Mouse (Mus musculus): ENCODE measurements around the gene Gas2l3. TPM values are rescaled to one million over a fixed set of nuclear protein-coding genes. Genes with fewer than 3 reads are reported as not detected.

Gas2l3 gene
- 0.78 and 0.88 TPM in 2 replicates for polyA plus RNA-seq (2012; rRNA removed)

DNA sequence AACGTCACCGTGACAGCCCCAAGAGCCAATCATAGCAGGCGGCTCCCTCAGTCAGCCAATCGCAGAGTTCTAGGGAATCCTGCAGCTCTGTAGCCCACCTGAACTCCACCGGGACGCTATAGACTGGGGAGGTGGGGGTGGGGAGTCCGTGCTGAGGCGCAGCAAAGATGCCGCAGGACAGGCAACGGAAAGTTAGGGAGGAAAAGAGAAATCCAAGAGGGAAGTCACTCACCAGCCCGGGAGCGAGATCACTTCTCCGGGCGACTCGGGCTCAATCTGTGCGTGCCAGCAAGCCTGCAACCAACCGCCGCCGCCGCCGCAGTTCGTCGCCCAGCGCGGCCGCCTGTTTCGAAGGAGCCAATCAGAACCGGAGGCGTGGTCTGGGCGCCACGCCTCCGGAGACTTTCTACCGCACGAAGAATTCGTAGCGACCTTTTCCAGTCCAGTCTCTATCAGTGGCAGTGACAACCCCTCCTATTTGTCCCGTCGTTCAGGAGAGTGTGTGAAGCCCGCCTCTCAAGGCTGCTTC, at the start of gene Gas2l3:
Gene Gas2l3, minus strand, starts transcription at position 345 of the 529 bp plus-strand sequence.
- Histone ChIP-seq H3K4me1 (ENCODE audit: control insufficient read depth, insufficient read depth, low read length) (no peaks in the 10 kb centered on the region), H3K4me3 (ENCODE audit: insufficient read depth, low read length) (peak within 1 kb of the TSS; percentile 89), H3K27ac (ENCODE audit: insufficient read depth, low read length) (no peak within 1 kb of the TSS)
- TF ChIP-seq POLR2A (IDR thresholded peaks at IDR 0.05; ENCODE audit: extremely low read depth, insufficient read depth, low read length): 0 out of 2 replicates have a peak, but pooled peaks have one; percentile 28
- TF ChIP-seq CTCF (IDR thresholded peaks at IDR 0.05; ENCODE audit: extremely low read depth, insufficient read depth, low read length): no peak

DNA sequence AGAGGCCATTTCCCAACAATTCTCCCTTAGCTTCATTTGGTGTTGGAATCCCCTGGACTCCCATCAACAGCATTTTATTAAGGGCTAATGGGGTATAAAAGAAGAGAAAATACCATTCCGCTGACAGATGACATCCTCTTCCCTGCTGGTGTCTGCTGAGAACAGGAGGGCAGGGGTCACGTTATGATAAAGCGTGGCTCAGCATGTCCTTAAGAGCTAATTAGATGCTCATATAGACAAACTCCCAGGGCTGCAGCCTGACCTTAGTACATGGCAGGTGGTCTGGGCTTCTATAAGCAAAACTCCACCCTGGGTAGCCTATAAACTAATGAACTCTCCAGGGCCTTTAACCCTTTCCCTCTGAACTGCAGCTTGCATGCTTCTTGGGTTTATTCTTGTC, 47.6 kb upstream of the Gas2l3 start:
- H3K27ac ChIP-seq (ENCODE audit: insufficient read depth, low read length): no peak overlapping the region
- H3K4me1 ChIP-seq (ENCODE audit: control insufficient read depth, insufficient read depth, low read length): no peaks in the 10 kb centered on the region
- H3K4me3 ChIP-seq (ENCODE audit: insufficient read depth, low read length): no peak overlapping the region
- TF ChIP-seq POLR2A (IDR thresholded peaks at IDR 0.05; ENCODE audit: extremely low read depth, insufficient read depth, low read length) (no peak), CTCF (IDR thresholded peaks at IDR 0.05; ENCODE audit: extremely low read depth, insufficient read depth, low read length) (no peak)

DNA sequence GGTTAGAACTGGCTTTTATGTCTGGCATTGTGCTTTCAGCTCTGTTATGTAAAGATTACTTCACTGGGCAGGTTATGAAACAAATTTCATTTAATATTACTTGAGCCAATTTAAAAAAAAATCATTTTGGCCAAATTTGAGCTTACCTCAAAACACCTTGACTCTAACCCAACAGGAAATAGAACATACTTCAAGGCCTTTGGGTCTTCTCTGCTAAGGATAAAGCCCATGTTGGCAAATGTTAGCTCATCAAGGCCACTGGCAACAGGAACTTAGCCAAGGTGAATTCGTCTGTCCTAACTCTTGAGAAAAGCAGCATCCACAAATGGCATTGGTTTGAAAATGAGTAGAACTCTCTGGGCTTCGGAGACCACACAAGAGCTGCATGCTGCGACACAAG, 46.5 kb upstream of the Gas2l3 start:
- Histone ChIP-seq H3K27ac (ENCODE audit: insufficient read depth, low read length) (no peak overlapping the region), H3K4me3 (ENCODE audit: insufficient read depth, low read length) (no peak overlapping the region), H3K4me1 (ENCODE audit: control insufficient read depth, insufficient read depth, low read length) (no peaks in the 10 kb centered on the region)
- TF ChIP-seq POLR2A (IDR thresholded peaks at IDR 0.05; ENCODE audit: extremely low read depth, insufficient read depth, low read length) (no peak), CTCF (IDR thresholded peaks at IDR 0.05; ENCODE audit: extremely low read depth, insufficient read depth, low read length) (no peak)

DNA sequence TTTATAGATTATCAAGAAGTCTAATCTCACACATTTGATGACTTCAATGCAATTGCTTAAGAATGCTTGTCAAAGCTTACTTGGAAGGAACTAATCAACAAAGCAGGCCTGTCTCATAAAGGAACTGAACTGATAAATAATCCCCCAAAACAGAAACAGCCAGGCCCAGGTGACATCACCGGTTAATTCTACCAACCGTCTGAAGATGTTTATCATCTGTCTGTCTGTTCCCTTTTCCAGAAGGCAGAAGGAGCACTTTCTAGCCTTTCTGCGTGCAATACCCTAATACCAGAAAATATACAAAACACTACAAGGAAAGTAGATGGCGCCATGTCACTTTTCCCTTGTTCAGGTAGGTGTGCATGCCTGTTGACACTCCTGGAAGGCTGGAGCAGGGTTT, 45.7 kb upstream of the Gas2l3 start:
- H3K4me1 ChIP-seq (ENCODE audit: control insufficient read depth, insufficient read depth, low read length): no peaks in the 10 kb centered on the region
- TF ChIP-seq CTCF (IDR thresholded peaks at IDR 0.05; ENCODE audit: extremely low read depth, insufficient read depth, low read length) (no peak), POLR2A (IDR thresholded peaks at IDR 0.05; ENCODE audit: extremely low read depth, insufficient read depth, low read length) (no peak)
- no peak overlapping the region for H3K27ac ChIP-seq (ENCODE audit: insufficient read depth, low read length)
- H3K4me3 ChIP-seq (ENCODE audit: insufficient read depth, low read length): no peak overlapping the region

DNA sequence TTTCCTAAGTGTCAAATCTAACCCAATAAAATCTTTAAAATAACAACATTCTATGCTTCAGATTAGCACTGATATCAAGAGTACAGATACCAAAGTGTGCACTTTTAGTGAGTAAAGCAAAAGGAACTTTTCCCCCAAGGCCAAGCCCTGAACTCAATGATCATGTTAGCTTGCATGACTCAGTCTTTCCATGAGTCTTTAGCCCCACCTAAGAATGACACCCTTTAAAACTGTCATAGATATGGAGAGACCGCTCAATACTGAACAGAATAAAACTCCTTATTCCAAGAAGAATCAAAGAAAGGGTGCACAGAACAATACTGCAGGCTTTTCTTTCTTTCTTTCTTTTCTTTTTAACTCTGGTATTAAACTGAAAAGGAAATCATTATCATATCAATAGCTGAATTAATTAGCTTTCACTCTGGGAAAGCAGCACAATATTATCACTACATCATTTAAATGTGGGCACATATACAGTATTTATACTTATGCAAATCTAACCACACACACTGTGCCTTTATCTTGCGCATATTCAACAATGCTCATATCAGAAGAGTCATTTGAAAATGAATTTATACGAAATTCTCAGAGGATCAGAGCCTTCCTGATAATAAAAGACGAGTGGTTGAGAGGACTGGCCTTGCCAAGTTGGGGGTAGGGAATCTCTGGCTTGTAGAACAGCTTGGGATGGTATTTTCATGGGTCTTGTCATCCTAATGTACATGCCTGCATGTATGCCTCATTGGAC, 43.4 kb upstream of the Gas2l3 start:
- TF ChIP-seq CTCF (IDR thresholded peaks at IDR 0.05; ENCODE audit: extremely low read depth, insufficient read depth, low read length) (no peak), POLR2A (IDR thresholded peaks at IDR 0.05; ENCODE audit: extremely low read depth, insufficient read depth, low read length) (no peak)

DNA sequence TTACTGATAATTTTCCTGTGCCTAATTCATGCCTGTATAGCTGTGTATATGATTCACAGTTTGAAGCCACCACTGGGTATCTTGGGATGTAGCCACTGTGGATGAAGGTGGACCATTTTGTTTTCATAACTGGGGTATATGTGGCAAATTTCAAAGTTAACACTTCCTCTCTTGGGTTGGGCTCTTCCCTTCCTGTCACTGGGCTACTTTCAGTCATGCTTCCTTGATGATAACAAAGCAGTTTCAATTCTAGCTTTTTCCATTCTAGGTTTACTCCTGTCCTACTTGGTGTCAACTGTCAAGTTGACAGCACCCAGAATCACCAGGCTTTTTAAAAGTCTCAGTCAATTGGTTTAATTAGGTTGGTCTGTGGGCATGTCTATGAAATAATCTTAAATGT, 41.1 kb upstream of the Gas2l3 start:
- no peak overlapping the region for H3K27ac ChIP-seq (ENCODE audit: insufficient read depth, low read length)
- TF ChIP-seq CTCF (IDR thresholded peaks at IDR 0.05; ENCODE audit: extremely low read depth, insufficient read depth, low read length) (no peak), POLR2A (IDR thresholded peaks at IDR 0.05; ENCODE audit: extremely low read depth, insufficient read depth, low read length) (no peak)
- H3K4me3 ChIP-seq (ENCODE audit: insufficient read depth, low read length): no peak overlapping the region
- no peaks in the 10 kb centered on the region for H3K4me1 ChIP-seq (ENCODE audit: control insufficient read depth, insufficient read depth, low read length)

More for the DNA sequence above, 43.4 kb upstream of the Gas2l3 start:
- Histone ChIP-seq H3K4me1 (ENCODE audit: control insufficient read depth, insufficient read depth, low read length) (no peaks in the 10 kb centered on the region), H3K27ac (ENCODE audit: insufficient read depth, low read length) (no peak overlapping the region), H3K4me3 (ENCODE audit: insufficient read depth, low read length) (no peak overlapping the region)

DNA sequence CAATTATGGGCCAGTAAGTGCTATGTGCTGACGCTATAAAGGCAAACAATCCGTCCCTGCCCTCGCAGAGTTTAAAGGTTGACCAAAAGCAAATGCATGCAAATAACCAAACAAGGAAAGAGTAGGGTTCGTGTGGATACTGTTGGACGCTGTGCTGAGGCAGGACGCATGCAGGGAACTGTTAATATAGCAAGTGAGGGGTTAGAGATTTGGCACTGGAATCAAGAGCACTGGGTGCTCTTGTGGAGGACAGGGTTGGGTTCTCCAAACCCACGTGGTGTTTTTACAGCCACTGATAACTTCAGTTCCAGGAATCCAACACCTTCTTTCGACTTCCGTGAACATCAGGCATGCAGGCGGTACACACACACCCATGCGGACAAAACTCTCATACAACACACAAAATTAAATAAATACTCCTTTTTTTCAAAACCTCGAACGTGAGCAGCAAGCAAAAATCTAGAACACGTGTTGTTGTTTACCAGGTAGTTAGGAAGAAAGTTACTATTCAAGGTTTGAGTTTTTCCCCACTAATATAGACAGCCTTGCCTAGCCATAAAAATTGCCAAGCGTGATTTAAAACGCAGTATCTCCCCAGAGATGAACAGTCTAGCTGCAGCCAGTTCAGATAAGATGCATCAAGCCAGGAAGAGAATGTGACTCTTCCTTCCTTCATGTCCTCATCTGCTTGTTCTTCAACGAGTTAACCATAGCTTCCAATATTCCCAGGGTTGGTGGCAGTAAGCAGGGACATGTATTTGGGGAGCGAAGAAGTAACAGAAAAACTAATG, 40.2 kb upstream of the Gas2l3 start:
- TF ChIP-seq POLR2A (IDR thresholded peaks at IDR 0.05; ENCODE audit: extremely low read depth, insufficient read depth, low read length) (no peak), CTCF (IDR thresholded peaks at IDR 0.05; ENCODE audit: extremely low read depth, insufficient read depth, low read length) (no peak)
- Histone ChIP-seq H3K27ac (ENCODE audit: insufficient read depth, low read length) (no peak overlapping the region), H3K4me3 (ENCODE audit: insufficient read depth, low read length) (no peak overlapping the region), H3K4me1 (ENCODE audit: control insufficient read depth, insufficient read depth, low read length) (no peaks in the 10 kb centered on the region)

DNA sequence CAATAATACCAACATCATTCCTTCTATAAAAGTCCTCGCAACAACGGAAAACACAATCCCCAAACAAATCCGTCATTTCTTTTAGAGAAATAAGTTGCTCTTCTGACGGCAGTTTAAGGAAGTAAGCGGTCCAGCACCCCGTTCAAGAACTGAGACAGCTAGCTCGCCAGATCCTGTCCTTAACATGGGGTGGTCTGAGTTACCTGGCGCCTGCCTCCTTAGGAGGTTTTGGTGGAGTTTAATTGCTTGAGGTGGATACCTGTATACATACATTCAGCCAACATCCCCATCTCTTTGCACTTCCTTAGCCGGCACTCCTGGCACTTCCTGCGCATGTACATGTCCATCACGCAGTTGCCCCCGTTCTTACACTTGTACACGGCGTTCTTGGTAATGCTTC, 39.3 kb upstream of the Gas2l3 start:
- Histone ChIP-seq H3K4me1 (ENCODE audit: control insufficient read depth, insufficient read depth, low read length) (no peaks in the 10 kb centered on the region), H3K4me3 (ENCODE audit: insufficient read depth, low read length) (no peak overlapping the region), H3K27ac (ENCODE audit: insufficient read depth, low read length) (no peak overlapping the region)
- TF ChIP-seq CTCF (IDR thresholded peaks at IDR 0.05; ENCODE audit: extremely low read depth, insufficient read depth, low read length): no peak
- no peak for TF ChIP-seq POLR2A (IDR thresholded peaks at IDR 0.05; ENCODE audit: extremely low read depth, insufficient read depth, low read length)

DNA sequence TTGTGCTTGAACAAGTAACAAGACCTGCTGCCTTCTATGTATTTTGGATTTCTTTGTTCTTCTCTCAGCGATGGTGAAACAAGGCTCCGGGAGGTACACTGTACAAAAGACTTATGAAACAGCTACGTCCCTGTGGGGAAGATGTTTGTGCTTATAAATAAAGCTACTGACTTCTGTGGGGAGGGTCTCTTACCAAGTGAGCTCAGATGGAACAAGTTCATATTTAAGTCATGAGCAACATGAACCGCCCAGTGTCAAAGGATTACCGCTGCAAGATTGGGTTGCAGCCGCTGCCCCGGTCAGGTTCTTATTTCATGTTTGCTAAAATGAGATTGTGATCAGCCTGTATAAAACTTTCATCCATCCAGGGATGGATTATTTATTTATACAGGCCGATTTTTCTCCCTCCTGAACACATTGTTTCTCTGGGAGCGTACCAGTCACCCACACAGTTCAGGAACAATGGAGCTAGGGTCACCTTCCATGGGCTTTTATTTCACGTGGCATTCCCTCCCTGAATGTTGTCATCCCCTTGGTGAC, 38.4 kb upstream of the Gas2l3 start:
- H3K4me1 ChIP-seq (ENCODE audit: control insufficient read depth, insufficient read depth, low read length): no peaks in the 10 kb centered on the region
- no peak for TF ChIP-seq POLR2A (IDR thresholded peaks at IDR 0.05; ENCODE audit: extremely low read depth, insufficient read depth, low read length)
- TF ChIP-seq CTCF (IDR thresholded peaks at IDR 0.05; ENCODE audit: extremely low read depth, insufficient read depth, low read length): no peak
- no peak overlapping the region for H3K4me3 ChIP-seq (ENCODE audit: insufficient read depth, low read length)
- H3K27ac ChIP-seq (ENCODE audit: insufficient read depth, low read length): no peak overlapping the region
